Mouse (Mus musculus): ENCODE data around the gene Neurod2. TPM values are rescaled to one million over a fixed set of nuclear protein-coding genes. Genes with fewer than 3 reads are reported as not detected.
A peak's percentile ranks its signal among the peaks of the same experiment; 100 is the strongest.

The Neurod2 gene
- total RNA-seq, 2 experiments from 2014 or later = 57.3 to 64.3 TPM

GRCm38 (mm10) chr11:98322159-98322558, 7.3 kb downstream of the Neurod2 start:
- no peak for DNase-seq (ENCODE audit: low spot score in 2 of 2)
- intact Hi-C loops (cut with DNase I) = no loop called here

GRCm38 (mm10) chr11:98321677-98322003, 7.8 kb downstream of the Neurod2 start:
- no peak for DNase-seq (ENCODE audit: low spot score in 2 of 2)
- intact Hi-C loops (cut with DNase I) = no loop called here

GRCm38 (mm10) chr11:98320806-98321676, 8.4 kb downstream of the Neurod2 start:
- intact Hi-C loops (cut with DNase I) = no loop called here
- DNase-seq (ENCODE audit: low spot score in 2 of 2) = peak in 1 of 2 experiments; percentile 35

- peak in 1 of 2 experiments; percentile 45 for DNase-seq (ENCODE audit: low spot score in 2 of 2)
- intact Hi-C loops (cut with DNase I) = no loop called here
Measured at GRCm38 (mm10) chr11:98320381-98320780, 9.1 kb downstream of the Neurod2 start.

- no peak for DNase-seq (ENCODE audit: low spot score in 2 of 2)
- intact Hi-C loops (cut with DNase I) = no loop called here
Measured at GRCm38 (mm10) chr11:98319944-98320343, 9.5 kb downstream of the Neurod2 start.

- no peak for DNase-seq (ENCODE audit: low spot score in 2 of 2)
- intact Hi-C loops (cut with DNase I) = no loop called here
Measured at GRCm38 (mm10) chr11:98319544-98319943, 9.9 kb downstream of the Neurod2 start.

- DNase-seq (ENCODE audit: low spot score in 2 of 2) = peak in 1 of 2 experiments; percentile 52
- intact Hi-C loops (cut with DNase I) = no loop called here
Measured at GRCm38 (mm10) chr11:98319120-98319519, 10.3 kb downstream of the Neurod2 start.

- intact Hi-C loops (cut with DNase I) = no loop called here
- DNase-seq (ENCODE audit: low spot score in 2 of 2) = peak in 1 of 2 experiments; percentile 43
Measured at GRCm38 (mm10) chr11:98318421-98319116, 10.9 kb downstream of the Neurod2 start.

GRCm38 (mm10) chr11:98317479-98317878, 12.0 kb downstream of the Neurod2 start:
- DNase-seq (ENCODE audit: low spot score in 2 of 2) = no peak
- intact Hi-C loops (cut with DNase I) = no loop called here

GRCm38 (mm10) chr11:98313790-98314323, 15.6 kb downstream of the Neurod2 start:
- DNase-seq (ENCODE audit: low spot score in 2 of 2) = peak in 1 of 2 experiments; percentile 82
- intact Hi-C loops (cut with DNase I) = no loop called here

- DNase-seq (ENCODE audit: low spot score in 2 of 2) = no peak
- intact Hi-C loops (cut with DNase I) = no loop called here
Measured at GRCm38 (mm10) chr11:98298484-98299205, 30.8 kb downstream of the Neurod2 start.

GRCm38 (mm10) chr11:98297778-98298177, 31.7 kb downstream of the Neurod2 start:
- DNase-seq (ENCODE audit: low spot score in 2 of 2) = peak in 1 of 2 experiments; percentile 20

GRCm38 (mm10) chr11:98296916-98297315, 32.5 kb downstream of the Neurod2 start:
- DNase-seq (ENCODE audit: low spot score in 2 of 2) = no peak
- intact Hi-C loops (cut with DNase I) = no loop called here

More at GRCm38 (mm10) chr11:98297778-98298177, 31.7 kb downstream of the Neurod2 start:
- intact Hi-C loops (cut with DNase I) = no loop called here

GRCm38 (mm10) chr11:98296277-98296676, 33.2 kb downstream of the Neurod2 start:
- intact Hi-C loops (cut with DNase I) = no loop called here

GRCm38 (mm10) chr11:98295013-98295585, 34.3 kb downstream of the Neurod2 start:
- peak in 1 of 2 experiments; percentile 34 for DNase-seq (ENCODE audit: low spot score in 2 of 2)
- intact Hi-C loops (cut with DNase I) = loop anchor here (2.0 kb wide), 1 partner anchor 30 kb away; no protein-coding TSS in a partner anchor

More at GRCm38 (mm10) chr11:98296277-98296676, 33.2 kb downstream of the Neurod2 start:
- DNase-seq (ENCODE audit: low spot score in 2 of 2) = peak; percentile 66 to 72

- intact Hi-C loops (cut with DNase I) = loop anchor here (2.0 kb wide), 1 partner anchor 30 kb away; no protein-coding TSS in a partner anchor
- peak; percentile 82 to 85 for DNase-seq (ENCODE audit: low spot score in 2 of 2)
Measured at GRCm38 (mm10) chr11:98294188-98295012, 35.0 kb downstream of the Neurod2 start.

- no peak for DNase-seq (ENCODE audit: low spot score in 2 of 2)
- intact Hi-C loops (cut with DNase I) = no loop called here
Measured at GRCm38 (mm10) chr11:98293070-98293469, 36.4 kb downstream of the Neurod2 start.

- DNase-seq (ENCODE audit: low spot score in 2 of 2) = no peak
- intact Hi-C loops (cut with DNase I) = no loop called here
Measured at GRCm38 (mm10) chr11:98290906-98291305, 38.5 kb downstream of the Neurod2 start.

All from left cerebral cortex, postnatal 25 days (tissue).